Mouse (Mus musculus): Measurements from ENCODE around the gene Pcca. TPM values are rescaled to one million over a fixed set of nuclear protein-coding genes. Genes with fewer than 3 reads are reported as not detected.
"Not testable (repeated sequence)": the region's sequence is repeated elsewhere in the genome, so short reads cannot be mapped to it uniquely, and the experiment has no call there.

Gene Pcca
- polyA plus RNA-seq, 1 experiment from 2014 or later: 14.8 TPM

- Histone ChIP-seq H3K9ac (no peak overlapping the region), H3K36me3 (no peaks in the 10 kb centered on the region), H3K27me3 (no peaks in the 10 kb centered on the region), H3K27ac (no peak overlapping the region), H3K9me3 (no peaks in the 10 kb centered on the region), H3K4me2 (no peak overlapping the region), H3K4me3 (no peak overlapping the region), H3K4me1 (no peaks in the 10 kb centered on the region)
- WGBS: 79% methylated on average over 7 of the region's 7 CpGs
- no peak for ATAC-seq (ENCODE audit: insufficient number of reproducible peaks, low FRiP score, low TSS enrichment, low read depth)
Observed at GRCm38 (mm10) chr14:122574064-122574751, 40.1 kb downstream of the Pcca start.

GRCm38 (mm10) chr14:122577816-122578215 is 43.7 kb downstream of the Pcca start:
- no peak overlapping the region for H3K4me2 ChIP-seq
- WGBS: 91% methylated on average over 4 of the region's 4 CpGs
- H3K9me3 ChIP-seq: no peaks in the 10 kb centered on the region
- H3K27ac ChIP-seq: no peak overlapping the region
- H3K4me3 ChIP-seq: no peak overlapping the region
- H3K4me1 ChIP-seq: no peaks in the 10 kb centered on the region
- no peak overlapping the region for H3K9ac ChIP-seq
- no peak for ATAC-seq (ENCODE audit: insufficient number of reproducible peaks, low FRiP score, low TSS enrichment, low read depth)
- H3K36me3 ChIP-seq: no peaks in the 10 kb centered on the region
- H3K27me3 ChIP-seq: no peaks in the 10 kb centered on the region

- Histone ChIP-seq H3K4me1 (no peaks in the 10 kb centered on the region), H3K27me3 (no peaks in the 10 kb centered on the region), H3K9me3 (no peaks in the 10 kb centered on the region), H3K36me3 (no peaks in the 10 kb centered on the region), H3K27ac (no peak overlapping the region), H3K4me2 (no peak overlapping the region), H3K4me3 (no peak overlapping the region), H3K9ac (no peak overlapping the region)
- 55% methylated on average over 4 of the region's 4 CpGs for WGBS
- no peak for ATAC-seq (ENCODE audit: insufficient number of reproducible peaks, low FRiP score, low TSS enrichment, low read depth)
Observed at GRCm38 (mm10) chr14:122582057-122582456, 47.9 kb downstream of the Pcca start.

DNA sequence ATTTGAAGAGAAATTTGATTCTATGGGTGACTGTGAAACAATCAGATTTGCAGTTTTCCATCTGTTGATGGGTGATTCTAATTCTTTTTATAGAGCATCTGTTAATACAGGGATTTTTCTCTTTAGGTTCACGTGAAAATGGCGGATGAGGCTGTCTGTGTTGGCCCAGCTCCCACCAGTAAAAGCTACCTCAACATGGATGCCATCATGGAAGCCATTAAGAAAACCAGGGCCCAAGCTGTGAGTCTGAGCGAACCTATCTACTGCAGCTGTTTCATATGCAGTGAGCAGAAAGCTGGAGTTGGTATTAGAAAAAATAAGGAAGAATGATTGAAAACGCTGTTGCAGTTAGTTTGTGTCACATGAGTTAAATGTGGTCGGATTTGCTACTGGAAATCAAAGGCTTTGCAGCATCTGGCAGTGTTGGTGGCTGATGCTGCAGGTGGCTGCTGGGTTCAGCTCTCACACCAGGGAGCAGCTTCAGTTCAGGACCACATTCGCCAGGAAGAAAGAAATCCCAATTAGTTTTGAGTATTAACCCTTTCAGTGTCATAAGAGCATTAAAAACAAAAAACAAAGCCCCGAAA is 48.5 kb downstream of the Pcca start:
- H3K27ac ChIP-seq: no peak overlapping the region

DNA sequence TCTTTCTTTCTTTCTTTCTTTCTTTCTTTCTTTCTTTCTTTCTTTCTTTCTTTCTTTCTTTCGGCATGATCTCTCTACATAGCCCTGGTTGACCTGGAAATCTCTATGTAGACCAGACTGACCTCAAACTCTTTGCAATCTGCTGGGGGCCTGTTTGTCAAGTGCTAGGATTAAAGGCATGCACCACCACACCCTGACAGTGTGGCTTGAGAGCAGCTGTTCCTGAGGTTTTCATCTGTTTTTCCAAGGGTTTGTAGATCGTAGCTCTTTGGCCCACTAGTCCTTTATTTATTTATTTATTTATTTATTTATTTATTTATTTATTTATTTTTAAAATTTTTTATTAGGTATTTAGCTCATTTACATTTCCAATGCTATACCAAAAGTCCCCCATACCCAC is 50.0 kb downstream of the Pcca start:
- H3K4me2 ChIP-seq; H3K9me3 ChIP-seq; H3K27ac ChIP-seq; H3K27me3 ChIP-seq; H3K4me3 ChIP-seq; H3K36me3 ChIP-seq; H3K9ac ChIP-seq; ATAC-seq (ENCODE audit: insufficient number of reproducible peaks, low FRiP score, low TSS enrichment, low read depth); H3K4me1 ChIP-seq: not testable (repeated sequence)
- 86% methylated on average over 2 of the region's 2 CpGs for WGBS

More for the DNA sequence above, 48.5 kb downstream of the Pcca start:
- Histone ChIP-seq H3K9ac (no peak overlapping the region), H3K9me3 (no peaks in the 10 kb centered on the region), H3K4me2 (no peak overlapping the region), H3K27me3 (no peaks in the 10 kb centered on the region), H3K4me1 (no peaks in the 10 kb centered on the region), H3K36me3 (no peaks in the 10 kb centered on the region), H3K4me3 (no peak overlapping the region)
- 43% methylated on average over 7 of the region's 7 CpGs for WGBS
- ATAC-seq (ENCODE audit: insufficient number of reproducible peaks, low FRiP score, low TSS enrichment, low read depth): no peak

DNA sequence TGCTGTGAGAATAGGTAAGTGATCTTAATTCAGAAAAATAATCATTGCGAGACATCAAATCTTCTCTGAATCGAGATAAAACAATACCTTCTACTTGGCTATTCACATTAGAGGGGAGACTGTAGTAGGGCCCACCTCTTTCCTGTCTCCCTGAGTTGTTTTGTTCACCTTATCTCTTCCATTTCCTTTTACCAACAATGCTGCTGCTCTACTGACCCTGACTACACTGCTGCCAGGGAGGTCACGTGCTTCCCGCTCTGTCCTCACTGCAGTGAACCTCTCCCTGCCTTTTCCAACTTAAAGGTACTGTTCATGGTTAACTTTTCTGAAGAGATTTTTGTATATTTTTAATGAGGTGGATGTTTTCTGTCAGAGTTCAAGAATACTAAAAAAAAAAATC is 52.8 kb downstream of the Pcca start:
- no peaks in the 10 kb centered on the region for H3K9me3 ChIP-seq
- WGBS: 86% methylated on average over 4 of the region's 4 CpGs
- H3K27me3 ChIP-seq: no peaks in the 10 kb centered on the region
- no peaks in the 10 kb centered on the region for H3K36me3 ChIP-seq
- H3K27ac ChIP-seq: no peak overlapping the region
- ATAC-seq (ENCODE audit: insufficient number of reproducible peaks, low FRiP score, low TSS enrichment, low read depth): no peak
- H3K4me2 ChIP-seq: no peak overlapping the region
- no peaks in the 10 kb centered on the region for H3K4me1 ChIP-seq
- no peak overlapping the region for H3K9ac ChIP-seq
- no peak overlapping the region for H3K4me3 ChIP-seq

GRCm38 (mm10) chr14:122597534-122597933 is 63.4 kb downstream of the Pcca start:
- H3K4me2 ChIP-seq: no peak overlapping the region
- no peaks in the 10 kb centered on the region for H3K27me3 ChIP-seq
- no peak overlapping the region for H3K9ac ChIP-seq
- no peaks in the 10 kb centered on the region for H3K9me3 ChIP-seq
- 75% methylated on average over 5 of the region's 5 CpGs for WGBS
- H3K27ac ChIP-seq: no peak overlapping the region
- ATAC-seq (ENCODE audit: insufficient number of reproducible peaks, low FRiP score, low TSS enrichment, low read depth): no peak
- no peaks in the 10 kb centered on the region for H3K36me3 ChIP-seq
- no peak overlapping the region for H3K4me3 ChIP-seq
- H3K4me1 ChIP-seq: peaks cover 7% of the 10 kb centered on the region; the same call in 1 of the 2 replicates

GRCm38 (mm10) chr14:122598802-122599201 is 64.7 kb downstream of the Pcca start:
- ATAC-seq (ENCODE audit: insufficient number of reproducible peaks, low FRiP score, low TSS enrichment, low read depth): no peak
- Histone ChIP-seq H3K36me3 (no peaks in the 10 kb centered on the region), H3K4me1 (peaks cover 7% of the 10 kb centered on the region; the same call in 1 of the 2 replicates), H3K4me3 (no peak overlapping the region), H3K4me2 (no peak overlapping the region), H3K9me3 (no peaks in the 10 kb centered on the region), H3K9ac (no peak overlapping the region), H3K27ac (no peak overlapping the region), H3K27me3 (no peaks in the 10 kb centered on the region)
- WGBS: 81% methylated on average over 2 of the region's 2 CpGs

DNA sequence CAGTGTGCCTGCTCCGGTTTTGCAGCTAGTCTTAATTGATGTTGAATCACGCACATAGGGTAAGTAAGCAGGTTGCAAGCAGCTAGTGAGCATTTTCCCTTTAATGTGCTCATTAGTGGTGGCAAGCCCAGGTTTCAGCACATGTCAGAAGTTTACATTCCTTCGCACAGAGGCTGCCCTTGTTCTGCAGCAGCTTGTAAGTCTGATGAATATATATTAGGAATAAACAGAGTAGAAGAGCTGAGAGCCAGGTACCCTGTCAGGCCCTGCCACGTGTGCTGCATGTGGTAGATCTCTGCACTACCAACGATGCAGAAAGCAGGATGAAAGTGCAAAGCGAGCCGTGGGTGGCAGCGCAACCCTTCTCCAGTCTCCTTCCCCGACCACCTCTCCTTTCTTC is 65.7 kb downstream of the Pcca start:
- Histone ChIP-seq H3K9ac (no peak overlapping the region), H3K27ac (no peak overlapping the region), H3K27me3 (no peaks in the 10 kb centered on the region), H3K9me3 (no peaks in the 10 kb centered on the region), H3K36me3 (no peaks in the 10 kb centered on the region), H3K4me2 (0 out of 2 replicates have a peak overlapping the region, but pooled peaks have one; percentile 2), H3K4me3 (no peak overlapping the region), H3K4me1 (peaks cover 7% of the 10 kb centered on the region; the same call in 1 of the 2 replicates)
- 39% methylated on average over 9 of the region's 9 CpGs for WGBS
- peak; percentile 48; the same call in 1 of the 2 replicates for ATAC-seq (ENCODE audit: insufficient number of reproducible peaks, low FRiP score, low TSS enrichment, low read depth)

DNA sequence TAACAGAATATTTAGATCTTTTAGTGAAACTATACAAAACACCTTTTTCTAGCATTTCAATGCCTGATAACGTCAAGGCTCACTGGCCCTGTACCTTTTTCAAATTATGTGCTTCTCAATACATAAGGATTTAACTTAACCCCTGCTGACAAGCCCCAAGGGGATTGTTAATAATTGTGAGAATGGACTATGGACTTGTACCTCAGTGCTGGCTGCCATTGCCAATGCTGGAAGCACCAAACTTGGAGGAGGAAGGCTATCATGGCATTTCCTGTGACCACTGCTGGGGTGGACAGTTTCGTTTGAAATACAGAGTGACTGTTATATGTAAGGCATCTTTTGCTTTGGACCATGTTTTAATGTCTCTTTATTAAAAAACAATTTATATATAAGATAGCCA is 68.6 kb downstream of the Pcca start:
- Histone ChIP-seq H3K4me2 (no peak overlapping the region), H3K27me3 (no peaks in the 10 kb centered on the region), H3K4me3 (no peak overlapping the region), H3K9ac (no peak overlapping the region), H3K36me3 (no peaks in the 10 kb centered on the region), H3K9me3 (no peaks in the 10 kb centered on the region), H3K27ac (no peak overlapping the region), H3K4me1 (peaks cover 7% of the 10 kb centered on the region; the same call in 1 of the 2 replicates)
- 66% methylated on average over 2 of the region's 2 CpGs for WGBS
- ATAC-seq (ENCODE audit: insufficient number of reproducible peaks, low FRiP score, low TSS enrichment, low read depth): no peak

GRCm38 (mm10) chr14:122606499-122606898 is 72.4 kb downstream of the Pcca start:
- Histone ChIP-seq H3K4me1 (no peaks in the 10 kb centered on the region), H3K36me3 (no peaks in the 10 kb centered on the region), H3K4me3 (no peak overlapping the region), H3K9ac (no peak overlapping the region), H3K4me2 (no peak overlapping the region), H3K27ac (no peak overlapping the region), H3K27me3 (no peaks in the 10 kb centered on the region), H3K9me3 (no peaks in the 10 kb centered on the region)
- no peak for ATAC-seq (ENCODE audit: insufficient number of reproducible peaks, low FRiP score, low TSS enrichment, low read depth)
- 78% methylated on average over 1 of the region's 1 CpGs for WGBS

DNA sequence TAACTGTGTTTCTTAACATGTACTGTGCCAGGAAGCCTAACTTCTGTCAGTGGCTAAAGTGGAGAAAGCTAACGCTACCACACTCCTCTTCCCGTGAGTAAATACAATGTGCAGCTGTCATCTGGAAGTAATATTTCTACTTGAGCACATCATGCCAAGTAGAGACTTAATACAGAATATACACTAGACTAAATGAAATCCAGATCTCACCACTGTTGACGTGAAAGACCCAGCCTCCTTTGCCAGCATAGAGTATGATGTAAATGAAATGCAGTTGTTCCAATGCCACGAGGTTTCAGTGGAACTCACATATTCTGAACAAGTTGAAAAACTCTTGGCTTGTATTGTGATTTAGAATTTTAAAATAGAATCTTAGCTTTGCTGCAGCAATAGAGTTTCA is 73.3 kb downstream of the Pcca start:
- Histone ChIP-seq H3K27ac (peak overlapping the region; percentile 43; the same call in 1 of the 2 replicates), H3K4me3 (no peak overlapping the region), H3K4me2 (no peak overlapping the region), H3K9ac (no peak overlapping the region), H3K27me3 (no peaks in the 10 kb centered on the region), H3K36me3 (no peaks in the 10 kb centered on the region), H3K4me1 (no peaks in the 10 kb centered on the region), H3K9me3 (no peaks in the 10 kb centered on the region)
- peak; percentile 48; the same call in 1 of the 2 replicates for ATAC-seq (ENCODE audit: insufficient number of reproducible peaks, low FRiP score, low TSS enrichment, low read depth)
- WGBS: 34% methylated on average over 4 of the region's 4 CpGs

All from limb, embryonic 15.5 days (tissue).